Mouse (Mus musculus) adrenal gland, postnatal 14 days (tissue): ENCODE measurements around the gene Fmnl1. TPM values are rescaled to one million over a fixed set of nuclear protein-coding genes. Genes with fewer than 3 reads are reported as not detected.

Source experiments
- DNase-seq: peaks from one replicate; pipeline ENCODE4 v3.0.0; 2021; ENCODE audit warnings: mixed read lengths
- total RNA-seq: library from RNA; stranded (reverse); gene quantifications from 2 replicates; pipeline ENCODE4 v1.2.3, GENCODE M21; 2021

The Fmnl1 gene
- total RNA-seq, 1 experiment from 2014 or later, result 14.4 TPM

DNA sequence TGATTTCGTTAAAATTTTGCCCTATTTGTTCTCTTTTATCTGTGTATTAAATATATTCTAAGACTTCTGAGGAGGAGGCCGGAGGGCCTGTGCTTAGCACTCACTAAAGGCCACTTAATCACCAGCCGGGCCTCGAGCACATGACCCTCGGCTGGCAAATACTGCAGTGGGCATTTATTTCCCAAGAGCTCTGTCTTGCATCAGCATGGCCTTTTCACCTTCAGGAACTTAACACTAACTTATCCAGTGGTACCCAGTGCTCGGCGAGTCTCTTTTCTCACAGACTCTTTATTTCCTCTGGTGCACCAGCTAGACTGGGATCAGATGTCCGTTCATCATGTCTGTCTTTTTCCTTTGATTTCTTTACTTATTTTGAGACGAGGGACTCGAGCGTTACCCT is 10.2 kb upstream of the Fmnl1 start:
- DNase-seq, result no peak

- no peak for DNase-seq
These were observed 9.5 kb upstream of the Fmnl1 start for GRCm38 (mm10) chr11:103161449-103161848.

DNA sequence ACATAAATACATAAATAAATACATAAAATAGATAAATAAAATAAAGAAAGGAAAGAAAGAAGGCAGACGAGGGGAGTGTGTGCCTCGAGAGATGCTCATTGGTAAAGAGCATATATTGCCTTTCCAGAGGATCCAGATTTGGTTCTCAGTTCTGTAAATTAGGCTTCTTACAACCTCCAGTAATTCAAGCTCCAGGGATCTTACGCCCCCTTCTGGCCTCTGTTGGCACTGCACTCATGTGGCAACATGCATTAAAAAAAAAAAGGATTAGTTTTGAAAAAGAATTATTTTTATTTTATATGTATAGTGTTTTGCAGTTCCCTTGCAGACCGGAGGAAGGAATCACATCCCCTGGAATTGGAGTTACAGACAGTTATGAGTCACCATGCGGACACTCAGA is 8.8 kb upstream of the Fmnl1 start:
- peak; percentile 68 for DNase-seq

- peak; percentile 65 for DNase-seq
These were observed 6.5 kb upstream of the Fmnl1 start for GRCm38 (mm10) chr11:103164391-103164790.

DNA sequence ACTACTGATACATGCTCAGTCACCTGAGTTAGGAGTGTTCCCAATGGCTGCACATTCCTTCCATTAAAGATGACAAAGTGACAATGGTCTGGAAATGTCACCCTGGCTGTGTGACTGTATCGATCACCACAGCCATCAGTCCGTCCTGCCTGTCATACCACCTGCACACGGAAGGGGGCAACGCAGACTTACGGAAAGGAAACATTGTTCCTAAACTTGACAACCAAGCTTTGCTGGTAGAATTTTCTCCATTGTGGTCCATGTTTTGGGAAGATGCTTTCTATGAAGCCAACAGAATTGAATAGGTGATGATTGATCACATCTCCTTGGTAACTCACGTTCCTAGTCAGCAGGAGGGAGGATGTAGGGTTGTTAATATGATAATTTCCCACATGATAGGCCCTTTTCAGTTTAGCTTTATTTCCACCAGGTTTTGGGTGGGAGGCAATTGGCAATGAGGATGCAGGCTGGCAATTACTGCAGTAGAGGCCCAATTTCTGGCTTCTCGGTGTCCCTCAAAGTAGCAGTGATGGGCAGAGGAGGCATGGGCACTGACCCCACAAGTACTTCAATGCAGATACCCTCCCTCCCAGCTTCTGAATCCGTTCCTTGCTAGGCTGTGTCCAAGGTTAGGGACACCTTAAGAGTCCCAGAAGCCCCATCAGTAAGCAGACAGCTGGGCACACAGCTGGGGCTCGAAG is 2.1 kb upstream of the Fmnl1 start:
- DNase-seq, result peak; percentile 82

- no peak for DNase-seq
These were observed 1.2 kb upstream of the Fmnl1 start for GRCm38 (mm10) chr11:103169664-103170063.

DNA sequence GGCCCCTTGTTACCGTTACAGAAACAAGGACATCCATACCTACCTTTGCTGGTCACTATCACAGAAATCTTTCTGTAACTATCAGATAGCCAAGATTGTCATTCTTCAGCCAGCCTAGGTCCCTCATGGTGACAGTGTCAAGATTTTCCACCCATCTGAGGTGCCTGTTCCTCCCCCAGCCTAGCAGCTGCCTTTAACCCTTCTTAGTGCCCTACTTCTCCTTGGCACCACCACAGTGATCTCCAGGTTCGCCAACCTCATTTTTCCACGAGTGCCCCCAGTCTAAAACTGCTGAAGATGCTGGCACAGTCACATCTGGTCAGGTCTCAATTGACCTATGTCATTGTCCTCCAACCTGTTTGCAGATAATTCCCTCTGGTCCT is 805 bp upstream of the Fmnl1 start:
- DNase-seq, result no peak

- peak; percentile 43 for DNase-seq
These were observed 346 bp downstream of the Fmnl1 start for GRCm38 (mm10) chr11:103171286-103171620.

DNA sequence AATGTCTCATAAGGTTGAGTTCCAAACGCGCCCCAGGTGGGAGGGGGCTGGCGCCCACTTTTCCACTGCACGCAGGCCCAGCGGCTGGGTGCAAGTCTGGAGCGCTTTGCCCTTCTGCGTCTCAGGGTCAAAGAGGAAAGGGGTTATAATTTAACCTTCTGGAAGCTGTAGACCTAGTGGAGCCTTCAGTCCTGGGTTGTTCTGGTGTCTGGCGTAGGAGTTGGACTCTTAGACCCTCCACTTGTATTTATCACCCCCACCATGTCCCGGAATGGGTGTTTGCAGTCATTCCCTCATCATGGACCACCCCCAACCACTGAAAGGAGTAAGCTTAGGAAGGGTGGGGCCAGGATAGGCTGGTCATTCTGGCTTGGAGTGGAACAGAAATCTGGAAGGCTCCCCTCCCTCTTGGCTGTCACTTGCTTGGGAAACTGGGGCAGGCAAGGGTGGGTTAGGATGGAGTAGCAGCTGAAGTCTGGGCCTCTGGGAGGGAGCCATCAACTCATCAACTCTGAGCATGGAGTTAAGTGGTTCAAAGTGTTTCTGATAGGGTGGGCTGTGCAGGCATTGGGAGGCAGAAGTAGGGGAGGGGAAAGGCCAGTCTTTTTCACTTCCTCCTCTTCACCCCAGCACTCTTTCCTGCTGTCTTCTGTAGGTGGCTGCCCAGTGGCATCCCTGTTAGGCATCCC is 940 bp downstream of the Fmnl1 start:
- peak; percentile 6 for DNase-seq

DNA sequence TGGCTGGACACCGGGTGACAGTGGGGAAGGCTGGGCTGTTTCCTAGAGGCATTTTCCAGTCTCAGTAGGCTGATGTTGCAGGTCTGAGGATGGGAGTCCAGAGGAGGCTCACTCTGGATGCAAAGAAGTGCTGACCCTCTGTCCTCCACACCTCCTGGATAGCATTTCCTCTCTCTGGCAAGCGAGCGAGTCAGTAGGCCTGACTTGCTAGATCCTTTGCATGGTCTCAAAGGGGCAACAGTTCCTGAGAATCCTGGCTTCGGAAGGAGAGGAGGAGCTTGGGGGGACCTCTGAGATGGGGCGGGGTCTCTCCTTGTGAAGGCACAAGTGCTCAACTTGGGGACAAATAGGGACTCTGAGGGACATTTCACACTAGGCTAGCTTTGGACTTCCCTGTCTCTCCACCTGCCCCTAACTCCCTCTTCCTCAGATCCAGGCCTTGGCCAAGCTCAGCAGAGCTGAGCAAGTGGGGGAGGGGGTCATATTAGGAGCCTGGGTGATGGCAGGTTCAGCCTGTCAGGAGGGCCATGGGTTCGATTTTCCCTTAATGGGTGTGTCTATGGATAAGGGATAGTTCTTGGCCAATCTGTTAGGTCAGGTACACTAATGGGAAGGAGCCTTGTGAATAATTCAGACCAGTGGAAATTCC is 1.6 kb downstream of the Fmnl1 start:
- peak; percentile 4 for DNase-seq

DNA sequence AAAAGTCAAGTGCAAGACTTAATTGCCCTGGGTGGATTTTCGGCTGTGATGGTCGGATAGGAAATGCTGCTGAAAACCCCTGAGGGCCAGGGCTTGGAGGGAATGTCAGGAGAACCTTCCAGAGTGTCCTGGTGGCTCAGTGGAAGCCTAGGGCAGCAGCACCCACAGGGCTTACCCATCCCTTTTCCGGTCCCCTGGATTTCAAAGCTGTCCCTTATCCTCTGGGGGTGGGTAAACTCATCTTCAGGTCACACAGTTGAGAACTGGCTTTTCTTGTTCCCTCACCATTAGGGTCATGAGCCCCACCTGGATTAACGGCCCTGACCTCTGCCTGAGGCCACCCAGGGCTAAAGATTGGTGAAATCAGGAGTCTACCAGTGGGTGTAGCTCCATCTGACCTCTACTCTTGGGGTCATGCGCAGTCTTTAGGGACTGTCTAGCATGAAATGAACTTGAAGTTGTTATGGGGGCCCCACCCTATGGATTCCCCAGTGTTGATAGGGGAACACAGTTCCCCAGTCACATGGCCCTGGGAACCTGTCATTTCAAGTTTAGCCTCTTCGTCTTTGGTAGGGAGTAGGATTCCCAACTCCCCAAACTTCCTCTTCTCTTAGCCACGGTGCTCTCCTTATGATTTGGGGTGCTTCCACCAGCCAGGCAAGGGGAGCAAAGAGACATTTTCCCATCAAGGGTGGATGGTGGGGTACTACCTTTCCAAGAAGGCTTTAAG is 2.3 kb downstream of the Fmnl1 start:
- DNase-seq, result peak; percentile 3

- no peak for DNase-seq
These were observed 3.0 kb downstream of the Fmnl1 start for GRCm38 (mm10) chr11:103173771-103174344.

DNA sequence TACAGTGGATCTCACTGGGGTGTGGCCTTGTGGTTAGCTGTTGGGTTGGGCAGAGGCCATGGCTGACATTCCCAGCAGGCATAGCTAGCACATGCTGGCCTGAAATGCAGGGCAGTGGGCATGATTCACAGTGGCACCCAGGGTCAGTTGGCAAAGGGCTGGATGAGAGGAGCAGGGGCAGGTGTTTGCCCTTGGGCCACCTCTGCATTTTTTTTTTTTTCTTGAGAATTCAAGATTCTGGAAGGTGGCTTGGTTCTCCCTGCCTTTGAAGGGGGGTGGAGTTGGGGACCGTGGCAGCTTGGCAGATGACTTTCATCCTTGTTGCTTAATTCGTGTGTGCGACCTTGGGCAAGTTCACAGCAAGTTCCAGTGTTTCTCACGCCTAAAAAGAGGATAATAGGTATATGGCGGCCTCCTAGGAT is 3.5 kb downstream of the Fmnl1 start:
- peak; percentile 73 for DNase-seq

DNA sequence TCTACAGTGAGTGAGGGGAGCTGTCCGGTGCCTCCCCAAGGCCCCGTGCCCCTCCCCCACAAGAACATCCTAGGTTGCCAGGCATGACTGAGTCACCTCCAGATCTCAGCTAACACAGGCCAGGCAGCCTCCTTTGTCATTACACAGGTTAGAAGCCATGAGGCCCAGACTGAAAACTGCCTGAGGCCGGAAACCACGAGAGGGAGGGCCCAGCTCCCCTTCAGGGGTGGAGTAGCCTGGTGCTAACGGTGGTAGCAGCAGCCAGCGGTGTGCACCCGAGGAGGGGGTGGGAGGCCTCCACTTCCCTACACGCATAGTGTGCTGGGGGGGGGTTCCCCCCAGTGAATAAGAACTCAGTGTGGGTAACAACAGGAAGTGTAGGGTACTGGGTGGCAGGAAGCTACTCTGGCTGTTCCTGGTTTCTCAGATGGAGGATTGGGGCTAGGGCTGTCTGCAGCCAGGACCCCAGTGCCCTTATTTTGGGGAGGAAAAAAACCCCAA is 4.0 kb downstream of the Fmnl1 start:
- DNase-seq, result peak; percentile 83

GRCm38 (mm10) chr11:103175688-103176442 is 5.0 kb downstream of the Fmnl1 start:
- peak; percentile 48 for DNase-seq

GRCm38 (mm10) chr11:103176510-103176909 is 5.6 kb downstream of the Fmnl1 start:
- peak; percentile 2 for DNase-seq

GRCm38 (mm10) chr11:103177216-103177615 is 6.3 kb downstream of the Fmnl1 start:
- DNase-seq, result peak; percentile 5

- no peak for DNase-seq
These were observed 7.0 kb downstream of the Fmnl1 start for GRCm38 (mm10) chr11:103177815-103178485.

- DNase-seq, result no peak
These were observed 7.8 kb downstream of the Fmnl1 start for GRCm38 (mm10) chr11:103178748-103179147.

GRCm38 (mm10) chr11:103180426-103180825 is 9.5 kb downstream of the Fmnl1 start:
- DNase-seq, result no peak

GRCm38 (mm10) chr11:103181349-103181748 is 10.4 kb downstream of the Fmnl1 start:
- no peak for DNase-seq
